Mouse (Mus musculus) stomach, embryonic 14.5 days (tissue): ENCODE measurements at regions not wholly inside any gene's neighbourhood (a gene's known extent, or its start where the extent isn't known, plus 50 kb on each side); places are given as distances from the start of the nearest gene placed in this dataset.

Experiments used
- ATAC-seq: fragments of 200-750 bp; cut with Nextera tagmentation; 2 replicates; pipeline ENCODE4 v1.8.0; 2017; ENCODE audit warnings: low read depth, moderate TSS enrichment; ENCODE audit not compliant: insufficient number of reproducible peaks, insufficient read depth, low FRiP score
- H3K27ac ChIP-seq: fragments of 300-500 bp; sonication (generic); 2 replicates; pipeline ENCODE4 v1.5.1; 2014; ENCODE audit warnings: mild to moderate bottlenecking, low read length, moderate library complexity, mixed read lengths
- H3K27me3 ChIP-seq: fragments of 300-500 bp; sonication (generic); 2 replicates; pipeline ENCODE4 v1.6.1; 2014; ENCODE audit warnings: low read length, control low read depth, mixed read lengths; ENCODE audit not compliant: control insufficient read depth, insufficient read depth
- H3K36me3 ChIP-seq: fragments of 300-500 bp; sonication (generic); 2 replicates; pipeline ENCODE4 v1.6.1; 2014; ENCODE audit warnings: mild to moderate bottlenecking, control low read depth, low read length, moderate library complexity, mixed read lengths; ENCODE audit not compliant: control insufficient read depth, insufficient read depth
- H3K4me1 ChIP-seq: fragments of 300-500 bp; sonication (generic); 2 replicates; pipeline ENCODE4 v1.6.1; 2014; ENCODE audit warnings: low read length, control low read depth, mixed read lengths; ENCODE audit not compliant: control insufficient read depth, insufficient read depth
- H3K4me2 ChIP-seq: fragments of 300-500 bp; sonication (generic); replicated peaks from 2 replicates; pipeline ENCODE4 v1.6.1; 2014; ENCODE audit warnings: low read depth, low read length, control low read depth
- H3K4me3 ChIP-seq: fragments of 300-500 bp; sonication (generic); 2 replicates; pipeline ENCODE4 v1.5.1; 2014; ENCODE audit warnings: low read depth, low read length, control low read depth
- H3K9ac ChIP-seq: fragments of 300-500 bp; sonication (generic); replicated peaks from 2 replicates; pipeline ENCODE4 v1.6.1; 2014; ENCODE audit warnings: low read depth, mild to moderate bottlenecking, control low read depth, low read length, moderate library complexity, mixed read lengths
- H3K9me3 ChIP-seq: fragments of 300-500 bp; sonication (generic); 2 replicates; pipeline ENCODE4 v1.6.1; 2016; ENCODE audit warnings: low read depth, low read length, control low read depth; ENCODE audit not compliant: control insufficient read depth
- WGBS: fragments of 180-500 bp; shearing (Covaris S2); extraction: QIAGEN DNeasy Blood & Tissue Kit; methylation state at CpG from one replicate; pipeline ENCODE4 v1.1.7; 2014; 5-methylcytosine and 5-hydroxymethylcytosine counted together

DNA sequence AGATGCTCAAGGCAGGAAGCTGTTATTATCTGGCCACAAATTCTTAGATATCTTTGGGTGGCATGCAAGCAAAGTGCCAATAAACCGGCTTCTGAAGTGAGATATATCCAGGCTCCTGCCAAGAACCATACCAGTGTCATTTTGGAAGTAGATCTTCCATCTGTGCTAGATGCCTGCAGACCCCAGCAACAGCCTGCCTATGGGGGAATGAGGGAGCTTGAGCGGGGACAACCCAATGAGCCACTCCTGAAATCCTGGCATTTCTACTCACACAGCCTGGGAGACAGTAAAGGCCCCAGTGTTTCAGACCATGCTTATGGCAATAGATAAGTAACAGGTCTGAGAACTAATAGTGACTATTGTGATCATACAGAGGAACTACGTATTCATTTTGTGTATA lies 109.3 kb upstream of the Smad1 start:
- H3K9me3 ChIP-seq: no peaks in the 10 kb centered on the region
- H3K4me1 ChIP-seq: no peaks in the 10 kb centered on the region
- ATAC-seq: no peak
- H3K27me3 ChIP-seq: no peaks in the 10 kb centered on the region
- H3K4me3 ChIP-seq: no peak overlapping the region
- H3K4me2 ChIP-seq: no peak overlapping the region
- H3K27ac ChIP-seq: no peak overlapping the region
- WGBS: 95% methylated on average over 3 of the region's 3 CpGs
- no peaks in the 10 kb centered on the region for H3K36me3 ChIP-seq
- H3K9ac ChIP-seq: no peak overlapping the region

DNA sequence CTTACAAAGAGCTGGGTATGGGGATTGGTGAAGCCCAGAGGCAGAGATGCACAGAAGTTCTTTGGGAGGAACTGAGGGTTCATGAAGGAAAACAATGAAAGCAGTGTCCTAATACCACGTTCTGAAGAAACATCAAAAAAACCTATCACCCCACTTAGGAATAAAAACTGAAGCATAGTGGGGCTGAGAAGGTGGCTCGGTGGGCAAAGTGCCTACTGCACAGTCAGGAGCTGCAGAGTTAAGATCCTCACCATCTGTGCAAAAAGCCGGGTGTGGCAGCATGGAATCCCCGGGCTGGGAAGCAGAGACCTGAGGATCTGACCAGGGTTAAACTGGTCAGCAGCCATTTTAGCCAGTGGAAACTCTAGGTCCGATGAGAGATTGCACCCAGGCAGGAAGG lies 106.1 kb upstream of the Smad1 start:
- ATAC-seq: no peak
- H3K27me3 ChIP-seq: no peaks in the 10 kb centered on the region

DNA sequence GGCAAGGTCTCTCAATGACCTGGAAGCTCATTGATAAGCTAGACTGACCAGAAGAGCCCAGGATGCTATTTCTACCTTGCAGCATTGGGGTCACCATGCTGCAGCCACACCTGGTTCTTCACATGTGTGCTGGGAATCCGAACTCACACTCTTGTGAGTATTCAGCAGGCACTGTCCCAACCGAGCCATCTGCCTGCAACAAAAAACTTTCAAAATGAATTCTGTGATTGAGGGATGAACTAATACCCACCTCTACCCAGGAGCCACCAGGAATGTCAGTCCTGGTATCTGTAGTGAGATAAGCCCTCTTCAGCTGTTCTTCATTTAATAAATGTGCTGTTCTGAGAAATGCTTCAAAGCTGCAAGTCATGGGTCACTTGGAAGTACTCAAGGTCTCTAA lies 104.6 kb upstream of the Smad1 start:
- Histone ChIP-seq H3K9ac (no peak overlapping the region), H3K27ac (no peak overlapping the region), H3K4me1 (no peaks in the 10 kb centered on the region), H3K36me3 (no peaks in the 10 kb centered on the region), H3K9me3 (no peaks in the 10 kb centered on the region), H3K4me2 (no peak overlapping the region), H3K27me3 (no peaks in the 10 kb centered on the region), H3K4me3 (no peak overlapping the region)
- ATAC-seq: no peak
- 81% methylated on average over 2 of the region's 2 CpGs for whole genome bisulfite sequencing

More for the DNA sequence above, 106.1 kb upstream of the Smad1 start:
- no peaks in the 10 kb centered on the region for H3K36me3 ChIP-seq
- no peaks in the 10 kb centered on the region for H3K4me1 ChIP-seq
- 72% methylated on average over 5 of the region's 5 CpGs for WGBS
- no peak overlapping the region for H3K4me3 ChIP-seq
- H3K9ac ChIP-seq: no peak overlapping the region
- H3K9me3 ChIP-seq: no peaks in the 10 kb centered on the region
- no peak overlapping the region for H3K4me2 ChIP-seq
- H3K27ac ChIP-seq: no peak overlapping the region

DNA sequence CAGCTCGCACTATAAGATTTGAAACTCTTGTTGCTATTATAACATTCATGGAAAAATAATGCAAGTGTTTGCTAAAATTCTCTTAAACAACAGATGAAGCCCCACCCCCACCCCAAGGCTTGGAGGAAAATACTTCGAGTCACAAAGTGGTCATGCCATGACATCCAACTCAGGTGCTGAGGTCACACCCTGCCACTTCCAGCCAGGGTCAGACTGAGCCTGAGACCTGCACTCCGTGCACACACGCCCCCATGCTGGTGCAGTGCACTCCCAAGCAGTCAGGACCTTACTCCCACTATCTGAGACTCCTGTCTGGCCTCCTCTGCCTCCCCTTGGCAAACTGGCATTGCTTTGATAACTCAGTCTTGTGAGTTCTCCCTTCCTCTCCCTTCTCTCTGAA lies 102.7 kb upstream of the Smad1 start:
- Histone ChIP-seq H3K27me3 (no peaks in the 10 kb centered on the region), H3K4me1 (no peaks in the 10 kb centered on the region; the same call in 1 of the 2 replicates), H3K4me3 (no peak overlapping the region), H3K9ac (no peak overlapping the region), H3K36me3 (no peaks in the 10 kb centered on the region), H3K27ac (no peak overlapping the region), H3K4me2 (no peak overlapping the region), H3K9me3 (no peaks in the 10 kb centered on the region)
- no peak for ATAC-seq
- 78% methylated on average over 4 of the region's 4 CpGs for WGBS

DNA sequence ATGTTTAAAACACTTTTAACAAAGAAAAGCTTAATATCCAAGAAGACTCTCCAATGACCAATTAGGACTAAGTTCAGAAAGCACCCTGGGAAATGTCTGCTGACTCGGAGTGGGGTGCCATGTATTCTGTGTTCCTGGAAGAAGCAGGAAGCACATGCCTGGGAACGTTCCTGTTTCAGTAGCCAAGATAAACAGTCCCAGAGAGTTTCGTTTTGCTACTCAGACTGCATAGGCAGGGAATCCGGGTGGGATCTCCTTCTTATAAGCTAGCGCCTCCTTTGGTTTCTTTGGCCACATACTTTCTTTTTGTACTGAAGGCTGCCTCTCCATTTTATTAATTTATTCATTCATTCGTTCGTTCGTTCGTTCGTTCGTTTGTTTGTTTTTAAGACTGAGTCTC lies 101.9 kb upstream of the Smad1 start:
- Histone ChIP-seq H3K27me3 (no peaks in the 10 kb centered on the region), H3K4me2 (no peak overlapping the region), H3K9me3 (no peaks in the 10 kb centered on the region), H3K36me3 (no peaks in the 10 kb centered on the region), H3K27ac (no peak overlapping the region), H3K4me3 (no peak overlapping the region), H3K9ac (no peak overlapping the region), H3K4me1 (no peaks in the 10 kb centered on the region; the same call in 1 of the 2 replicates)
- no peak for ATAC-seq
- 79% methylated on average over 11 of the region's 11 CpGs for WGBS

DNA sequence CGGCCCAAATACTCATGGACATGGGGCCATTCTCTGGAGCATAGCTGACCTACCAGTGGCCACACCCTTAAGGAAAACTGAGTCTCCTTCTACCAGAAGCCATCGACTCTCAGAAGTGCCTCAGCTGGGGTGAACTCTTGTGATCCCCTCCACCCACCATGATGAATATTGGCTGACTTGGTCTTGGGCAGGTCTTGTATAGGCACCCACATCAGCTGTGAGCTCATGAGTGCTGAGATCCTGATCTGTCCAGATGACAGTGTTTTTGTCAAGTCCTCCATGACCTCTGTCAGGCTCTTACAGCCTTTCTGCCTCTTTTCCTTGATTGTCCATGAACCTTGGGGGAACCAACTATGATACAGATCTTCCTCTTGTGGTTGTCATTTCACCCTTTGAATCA lies 99.9 kb upstream of the Smad1 start:
- no peaks in the 10 kb centered on the region for H3K36me3 ChIP-seq
- no peak overlapping the region for H3K4me2 ChIP-seq
- H3K27ac ChIP-seq: no peak overlapping the region
- H3K4me3 ChIP-seq: no peak overlapping the region
- ATAC-seq: no peak
- H3K9me3 ChIP-seq: no peaks in the 10 kb centered on the region
- WGBS: 78% methylated on average over 2 of the region's 2 CpGs
- no peaks in the 10 kb centered on the region; the same call in 1 of the 2 replicates for H3K4me1 ChIP-seq
- H3K27me3 ChIP-seq: no peaks in the 10 kb centered on the region
- no peak overlapping the region for H3K9ac ChIP-seq

DNA sequence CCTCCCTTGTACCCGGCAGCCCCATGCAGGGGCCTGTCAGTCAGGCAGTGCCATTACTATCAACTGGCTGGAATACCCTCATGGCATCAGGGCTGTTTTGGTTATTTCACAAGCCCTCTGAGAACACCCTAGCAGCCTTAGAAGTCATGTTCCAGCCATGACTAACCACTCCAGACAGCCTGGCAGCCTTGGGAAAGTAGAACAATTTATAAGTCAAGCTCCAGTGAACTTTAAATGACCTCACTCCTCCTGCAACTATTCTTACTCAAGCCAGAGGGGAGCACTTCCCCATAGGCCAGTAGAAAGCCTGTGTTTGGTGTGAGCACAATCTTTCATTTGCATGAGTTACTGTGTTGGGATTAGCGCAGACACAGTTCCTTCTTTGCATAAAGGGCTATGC lies 99.3 kb upstream of the Smad1 start:
- no peak overlapping the region for H3K9ac ChIP-seq

DNA sequence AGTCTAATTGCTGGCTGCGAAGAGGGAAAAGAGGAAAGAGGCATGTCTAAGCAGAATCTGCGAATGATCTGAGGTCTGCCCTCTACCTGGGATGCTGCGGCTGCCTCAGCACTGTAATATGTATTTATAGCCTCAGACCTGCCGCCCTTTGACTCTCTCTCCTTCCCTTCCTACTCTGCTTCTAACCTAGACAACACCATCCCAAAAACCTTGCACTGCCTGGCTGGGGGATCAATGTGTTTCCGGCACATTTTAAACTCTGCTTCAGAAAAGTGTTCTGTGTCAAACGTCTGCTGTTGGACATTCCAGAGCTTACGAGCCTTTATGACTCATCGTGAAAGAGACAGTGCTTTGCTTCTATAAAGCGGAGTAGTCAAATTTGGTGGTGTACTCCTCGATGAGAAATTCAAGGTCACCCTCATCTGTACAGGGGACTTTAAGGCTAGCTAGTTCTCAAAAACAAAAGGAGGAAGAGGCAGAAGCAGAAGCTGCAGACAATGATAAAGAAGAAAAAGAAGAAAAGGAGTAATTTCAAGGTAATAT lies 91.9 kb upstream of the Smad1 start:
- no peak overlapping the region for H3K9ac ChIP-seq
- H3K4me2 ChIP-seq: no peak overlapping the region
- ATAC-seq: no peak
- no peak overlapping the region for H3K27ac ChIP-seq
- no peaks in the 10 kb centered on the region for H3K9me3 ChIP-seq
- H3K36me3 ChIP-seq: no peaks in the 10 kb centered on the region
- H3K4me1 ChIP-seq: no peaks in the 10 kb centered on the region
- no peak overlapping the region for H3K4me3 ChIP-seq
- no peaks in the 10 kb centered on the region for H3K27me3 ChIP-seq
- WGBS: 50% methylated on average over 10 of the region's 10 CpGs

More for the DNA sequence above, 99.3 kb upstream of the Smad1 start:
- Histone ChIP-seq H3K27ac (no peak overlapping the region), H3K36me3 (no peaks in the 10 kb centered on the region), H3K4me3 (no peak overlapping the region), H3K4me2 (no peak overlapping the region), H3K9me3 (no peaks in the 10 kb centered on the region), H3K4me1 (no peaks in the 10 kb centered on the region; the same call in 1 of the 2 replicates), H3K27me3 (no peaks in the 10 kb centered on the region)
- WGBS: 57% methylated on average over 2 of the region's 2 CpGs
- ATAC-seq: peak; percentile 56; the same call in 1 of the 2 replicates

DNA sequence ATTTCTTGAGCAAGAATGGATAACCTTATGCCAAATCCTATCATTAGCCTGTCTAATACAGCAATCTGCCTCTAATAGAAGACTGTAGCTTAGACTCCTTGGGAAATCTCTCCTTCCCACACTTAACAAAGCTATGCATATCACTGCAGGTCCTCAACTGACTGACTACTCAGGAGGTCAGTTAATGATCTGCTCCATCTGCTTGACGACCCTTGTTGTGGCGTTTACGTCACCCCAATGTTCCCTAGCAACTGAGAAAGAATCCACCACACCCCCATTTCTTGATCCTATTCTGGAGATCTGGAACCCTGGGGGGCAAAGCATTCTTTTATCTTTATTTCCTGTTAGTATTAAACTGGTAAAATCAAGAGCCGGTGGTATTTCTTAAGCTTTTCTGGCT lies 91.4 kb upstream of the Smad1 start:
- H3K36me3 ChIP-seq: no peaks in the 10 kb centered on the region
- H3K27me3 ChIP-seq: no peaks in the 10 kb centered on the region
- H3K27ac ChIP-seq: no peak overlapping the region
- ATAC-seq: no peak
- 49% methylated on average over 4 of the region's 4 CpGs for WGBS
- no peak overlapping the region for H3K4me3 ChIP-seq
- H3K9ac ChIP-seq: no peak overlapping the region
- no peaks in the 10 kb centered on the region for H3K4me1 ChIP-seq
- no peaks in the 10 kb centered on the region for H3K9me3 ChIP-seq
- no peak overlapping the region for H3K4me2 ChIP-seq
